Mouse (Mus musculus) spleen, adult 10 weeks (tissue): ENCODE measurements around the gene Minpp1. TPM values are rescaled to one million over a fixed set of nuclear protein-coding genes. Genes with fewer than 3 reads are reported as not detected.

ENCODE experiments used
- polyA plus RNA-seq: library from polyadenylated mRNA; stranded (reverse); fragments of 350-450 nt; fragmentation: Illumina TruSeq; extraction: RNeasy Lipid Tissue Mini Kit (QIAGEN cat#74804); gene quantifications from one replicate; pipeline ENCODE4 v1.2.3, GENCODE M21; 2015; ENCODE audit warnings: low replicate concordance; ENCODE audit not compliant: insufficient read depth

Minpp1 gene
- 26.4 TPM for polyA plus RNA-seq

GRCm38 (mm10) chr19:32485681-32486105 is at the start of gene Minpp1:
TSS of gene Minpp1 (plus strand) at chr19:32485769.

GRCm38 (mm10) chr19:32466478-32466877 is 19.1 kb upstream of the Minpp1 start, which contains the start of gene Rpl9-ps6:
TSS of gene Rpl9-ps6 (minus strand) at chr19:32466578.

Other genes starting within 250 kb of the Minpp1 start
- gene Sgms1, start 96.1 kb upstream of the Minpp1 start, polyA plus RNA-seq: 48.9 TPM
- 97.6 TPM for gene Rpl9-ps6, start 19.2 kb upstream of the Minpp1 start, polyA plus RNA-seq
- 9.3 TPM for gene Papss2, start 110.0 kb downstream of the Minpp1 start, polyA plus RNA-seq